Mouse (Mus musculus) c-Kit-negative CD71-positive TER-119-positive erythroid progenitor cells, embryonic 14.5 days (primary cell): Measurements from ENCODE around the gene Itga1.

Source experiments
- DNase-seq: peaks from one replicate; pipeline ENCODE4 v3.0.0-alpha.2; 2013; ENCODE audit warnings: low read depth, low spot score

Itga1 gene

DNA sequence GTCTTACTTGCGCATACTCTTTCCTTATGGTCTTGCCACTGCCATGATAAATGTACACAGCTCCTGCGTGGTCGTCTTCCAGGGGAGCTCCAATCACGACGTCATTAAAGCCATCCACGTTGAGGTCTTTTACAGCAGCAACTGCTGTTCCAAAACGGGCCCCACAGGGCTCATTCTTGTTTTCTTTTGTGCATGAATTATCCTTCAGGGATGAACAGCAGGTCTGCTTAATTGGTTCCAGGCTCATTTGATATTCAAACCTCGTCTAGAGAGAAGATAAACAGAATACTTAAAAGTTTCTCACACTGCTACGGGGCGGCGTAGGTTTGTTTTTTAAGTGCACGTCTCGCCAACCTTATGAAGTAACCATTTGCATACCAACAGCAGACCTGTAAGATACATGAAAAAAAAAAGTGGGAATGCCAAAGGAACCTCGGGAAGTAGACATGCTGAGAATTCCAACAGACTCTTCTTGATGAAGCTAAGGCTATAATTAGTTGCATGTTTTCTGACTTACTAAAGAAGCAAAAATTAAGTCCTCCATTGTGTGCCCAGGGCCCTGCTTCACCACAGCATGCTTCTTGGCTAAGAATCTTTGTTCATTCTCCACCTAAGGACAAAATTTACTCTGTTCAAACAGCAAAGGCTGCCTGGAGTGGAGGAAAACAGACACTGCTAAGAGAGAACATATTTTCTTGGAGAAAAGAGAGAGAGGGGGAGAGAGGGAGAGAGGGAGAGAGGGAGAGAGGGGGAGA is 109.3 kb downstream of the Itga1 start:
- no peak for DNase-seq

DNA sequence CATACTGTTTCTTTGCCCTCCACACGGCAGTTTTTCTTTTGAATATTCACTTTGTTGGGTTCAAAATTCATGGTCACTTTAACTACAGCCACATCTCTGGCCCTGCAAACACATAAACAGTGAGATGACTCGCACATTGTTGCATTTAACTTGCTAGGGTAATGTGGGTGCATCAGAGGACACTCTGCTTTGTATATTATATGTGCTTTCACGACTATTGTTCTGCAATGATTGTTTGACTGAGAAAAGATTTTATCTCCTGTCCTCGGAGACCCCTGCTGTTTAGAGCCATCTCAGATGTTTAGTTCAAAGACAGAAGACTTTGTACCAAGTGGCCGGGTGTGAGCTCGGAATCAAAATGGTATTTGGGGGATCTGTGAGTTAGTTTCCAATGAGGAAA is 114.1 kb downstream of the Itga1 start:
- no peak for DNase-seq

DNA sequence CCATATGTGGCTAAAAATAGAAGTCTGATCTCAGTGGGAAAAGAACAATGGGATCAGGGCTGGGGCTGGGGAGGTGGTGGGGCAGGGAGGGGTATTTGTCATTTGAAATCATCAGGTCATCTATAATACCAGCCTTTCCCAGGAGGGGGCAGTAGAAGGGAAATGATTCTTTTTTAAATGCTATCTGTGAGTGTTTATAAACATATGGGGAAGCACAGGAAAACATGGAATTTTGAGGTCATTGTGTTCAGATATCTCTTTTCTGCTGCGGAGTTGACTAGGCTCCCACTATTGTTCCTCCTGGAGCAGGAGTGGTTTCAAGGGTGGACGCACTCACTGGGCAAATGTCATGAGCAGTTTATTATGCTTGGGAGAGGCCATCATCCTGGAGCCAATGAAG is 114.6 kb downstream of the Itga1 start:
- DNase-seq: no peak

DNA sequence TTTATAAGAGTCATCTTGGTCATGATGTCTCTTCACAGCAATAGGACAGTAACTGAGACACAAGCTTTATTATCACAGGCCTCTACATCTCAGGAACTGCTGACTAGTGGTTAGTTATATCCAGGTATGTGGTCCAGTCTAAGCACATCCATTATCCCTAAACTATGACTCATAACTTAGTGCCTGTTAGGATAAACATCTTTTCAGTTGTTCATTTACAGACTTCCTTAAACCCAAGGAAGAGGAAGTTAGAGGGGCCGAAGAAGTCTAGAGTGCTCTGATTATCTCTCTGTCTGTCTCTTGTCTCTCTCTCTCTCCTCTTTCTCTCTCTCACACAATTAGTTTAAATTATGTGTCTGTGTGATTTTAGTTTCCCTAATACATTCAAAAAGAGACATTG is 117.1 kb downstream of the Itga1 start:
- DNase-seq: no peak

GRCm38 (mm10) chr13:114983116-114983515 is 118.6 kb downstream of the Itga1 start:
- no peak for DNase-seq

- DNase-seq: no peak
Observed at GRCm38 (mm10) chr13:114980831-114981419, 120.8 kb downstream of the Itga1 start.

GRCm38 (mm10) chr13:114974484-114975042 is 127.2 kb downstream of the Itga1 start:
- no peak for DNase-seq

DNA sequence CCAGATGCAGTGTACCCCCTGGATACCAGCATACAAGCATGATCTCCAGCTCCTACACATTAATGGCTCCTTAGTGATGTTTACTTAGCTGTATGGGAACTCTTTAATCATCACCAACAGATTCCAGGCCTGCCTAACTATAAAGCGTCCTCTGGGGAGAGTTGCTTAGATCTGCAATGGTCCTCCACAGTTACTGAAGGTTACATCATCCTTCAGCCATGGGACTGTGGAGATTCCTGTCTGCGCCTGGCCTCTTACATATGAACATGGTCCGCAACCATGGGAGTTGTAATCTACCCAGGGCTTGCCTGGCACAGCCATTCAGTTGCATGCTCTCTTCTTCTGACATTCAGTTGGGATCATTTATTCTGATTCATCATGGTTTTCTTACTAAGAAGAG is 129.9 kb downstream of the Itga1 start:
- no peak for DNase-seq

GRCm38 (mm10) chr13:114964233-114964632 is 137.5 kb downstream of the Itga1 start:
- no peak for DNase-seq

- no peak for DNase-seq
Observed at GRCm38 (mm10) chr13:114954516-114954915, 147.2 kb downstream of the Itga1 start.

GRCm38 (mm10) chr13:114933541-114933940 is 168.2 kb downstream of the Itga1 start:
- DNase-seq: no peak

GRCm38 (mm10) chr13:114931775-114932294 is 169.9 kb downstream of the Itga1 start, which contains the start of gene Itga2:
Gene Itga2 (minus strand): TSS chr13:114932100.
- DNase-seq: no peak

- no peak for DNase-seq
Observed at GRCm38 (mm10) chr13:114930996-114931649, 170.6 kb downstream of the Itga1 start.

GRCm38 (mm10) chr13:114924785-114925184 is 177.0 kb downstream of the Itga1 start:
- no peak for DNase-seq

DNA sequence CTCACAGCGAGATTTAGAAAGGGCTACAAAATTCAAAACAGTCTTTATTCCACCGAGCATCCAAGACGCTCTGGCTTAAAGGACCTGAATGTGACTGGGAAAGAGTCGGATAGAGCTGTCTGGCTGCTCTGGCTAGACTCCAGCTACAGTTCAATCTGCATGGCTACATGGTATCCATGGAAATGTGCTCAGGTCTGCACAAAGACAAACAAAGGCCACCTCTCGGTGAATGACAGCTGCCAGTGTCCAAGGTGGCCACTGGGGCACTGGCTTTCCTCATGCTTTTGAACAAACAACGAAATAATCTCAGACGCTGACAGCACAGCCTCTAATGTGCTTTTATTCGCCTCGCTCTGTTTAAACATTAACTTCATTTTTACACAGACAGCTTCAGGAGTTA is 178.4 kb downstream of the Itga1 start:
- DNase-seq: no peak

- no peak for DNase-seq
Observed at GRCm38 (mm10) chr13:114915767-114916166, 186.0 kb downstream of the Itga1 start.

GRCm38 (mm10) chr13:114914963-114915362 is 186.8 kb downstream of the Itga1 start:
- DNase-seq: no peak

- no peak for DNase-seq
Observed at GRCm38 (mm10) chr13:114914559-114914958, 187.2 kb downstream of the Itga1 start.

DNA sequence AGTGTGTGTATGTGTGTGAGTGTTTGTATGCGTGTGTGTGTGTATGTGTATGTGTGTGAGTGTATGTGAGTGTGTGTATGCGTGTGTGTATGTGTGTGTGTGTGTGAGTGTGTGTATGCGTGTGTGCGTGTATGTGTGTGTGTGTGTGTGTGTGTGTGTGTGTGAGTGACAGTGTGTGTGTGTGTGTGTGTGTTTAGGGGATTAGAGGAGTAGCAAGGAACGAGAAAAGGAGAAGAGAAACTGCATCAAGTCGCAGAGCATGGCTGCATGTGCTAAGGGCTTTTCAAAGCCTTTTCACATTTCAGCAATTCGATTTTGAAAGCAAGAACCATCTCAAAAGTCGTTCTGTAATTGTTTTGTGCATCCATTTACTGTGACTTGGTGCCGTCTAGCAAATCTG is 191.1 kb downstream of the Itga1 start:
- no peak for DNase-seq

- DNase-seq: no peak
Observed at GRCm38 (mm10) chr13:114909514-114909913, 192.2 kb downstream of the Itga1 start.

DNA sequence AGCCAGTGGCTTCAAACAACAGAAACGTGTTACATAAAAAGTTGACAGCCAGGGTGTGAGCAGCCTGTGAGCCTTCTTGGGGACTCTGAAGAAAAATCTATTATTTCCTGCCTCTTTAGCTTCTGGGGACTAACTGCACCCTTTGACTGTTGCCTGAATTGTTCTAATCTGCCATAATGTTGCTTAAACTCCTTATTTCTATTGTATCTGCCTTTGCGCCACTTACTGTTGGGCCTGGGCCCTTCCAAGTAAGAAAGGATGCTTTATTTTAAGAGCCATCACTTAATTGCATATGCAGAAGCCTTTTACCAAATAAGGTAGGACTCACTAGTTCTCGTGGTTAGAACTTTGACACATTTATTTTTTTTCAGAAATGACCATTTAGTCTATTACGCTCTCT is 193.9 kb downstream of the Itga1 start:
- no peak for DNase-seq
